Mouse (Mus musculus) kidney, embryonic 15.5 days (tissue): ENCODE data around the gene Hist1h1c. TPM values are rescaled to one million over a fixed set of nuclear protein-coding genes. Genes with fewer than 3 reads are reported as not detected.
"Not testable (repeated sequence)": the region's sequence is repeated elsewhere in the genome, so short reads cannot be mapped to it uniquely, and the experiment has no call there.

Experiments
- ATAC-seq: fragments of 200-750 bp; cut with Nextera tagmentation; replicated peaks from 2 replicates; pipeline ENCODE4 v1.8.0; 2017; ENCODE audit warnings: moderate TSS enrichment; ENCODE audit not compliant: low FRiP score
- H3K27ac ChIP-seq: fragments of 300-500 bp; sonication (generic); 2 replicates; pipeline ENCODE4 v1.5.1; 2015; ENCODE audit warnings: mild to moderate bottlenecking, inconsistent platforms
- H3K27me3 ChIP-seq: fragments of 300-500 bp; sonication (generic); 2 replicates; pipeline ENCODE4 v1.6.1; 2015; ENCODE audit warnings: inconsistent platforms
- H3K36me3 ChIP-seq: fragments of 300-500 bp; sonication (generic); 2 replicates; pipeline ENCODE4 v1.6.1; 2015; ENCODE audit warnings: inconsistent platforms
- H3K4me1 ChIP-seq: fragments of 300-500 bp; sonication (generic); 2 replicates; pipeline ENCODE4 v1.6.1; 2015; ENCODE audit warnings: inconsistent platforms
- H3K4me2 ChIP-seq: fragments of 300-500 bp; sonication (generic); 2 replicates; pipeline ENCODE4 v1.6.1; 2015; ENCODE audit warnings: moderate library complexity, mild to moderate bottlenecking, inconsistent platforms
- H3K4me3 ChIP-seq: fragments of 300-500 bp; sonication (generic); replicated peaks from 2 replicates; pipeline ENCODE4 v1.5.1; 2015; ENCODE audit warnings: mild to moderate bottlenecking, inconsistent platforms
- H3K9ac ChIP-seq: fragments of 300-500 bp; sonication (generic); 2 replicates; pipeline ENCODE4 v1.6.1; 2015; ENCODE audit warnings: mild to moderate bottlenecking, inconsistent platforms
- H3K9me3 ChIP-seq: fragments of 300-500 bp; sonication (generic); replicated peaks from 2 replicates; pipeline ENCODE4 v1.6.1; 2016; ENCODE audit warnings: inconsistent platforms
- WGBS: fragments of 180-500 bp; shearing (Covaris S2); methylation state at CpG from one replicate; pipeline ENCODE4 v1.1.7; 2015; ENCODE audit warnings: mixed read lengths; 5-methylcytosine and 5-hydroxymethylcytosine counted together
- polyA plus RNA-seq: library from polyadenylated mRNA; unstranded; fragments of >200 nt; fragmentation: Nextera tagmentation; extraction: Ambion mirVana; gene quantifications from 2 replicates; pipeline ENCODE4 v1.2.1, GENCODE M21; 2015

The Hist1h1c gene
- polyA plus RNA-seq, 1 experiment from 2014 or later, result 24.1 TPM

GRCm38 (mm10) chr13:23759916-23760239 is 21.3 kb downstream of the Hist1h1c start:
- no peak for ATAC-seq
- H3K9ac ChIP-seq, result peak overlapping the region; percentile 54
- 72% methylated on average over 1 of the region's 1 CpGs for WGBS
- no peaks in the 10 kb centered on the region for H3K9me3 ChIP-seq
- peaks cover 31% of the 10 kb centered on the region for H3K4me1 ChIP-seq
- H3K36me3 ChIP-seq, result no peaks in the 10 kb centered on the region
- H3K4me3 ChIP-seq, result peak overlapping the region; percentile 61
- H3K27ac ChIP-seq, result peak overlapping the region; percentile 98
- no peaks in the 10 kb centered on the region for H3K27me3 ChIP-seq
- H3K4me2 ChIP-seq, result peak overlapping the region; percentile 85

- WGBS, result 1% methylated on average over 25 of the region's 27 CpGs
- H3K9ac ChIP-seq, result peak overlapping the region; percentile 54
- no peak for ATAC-seq
- H3K27ac ChIP-seq, result peak overlapping the region; percentile 98
- H3K9me3 ChIP-seq, result no peaks in the 10 kb centered on the region
- peak overlapping the region; percentile 61 for H3K4me3 ChIP-seq
- peaks cover 32% of the 10 kb centered on the region for H3K4me1 ChIP-seq
- H3K27me3 ChIP-seq, result no peaks in the 10 kb centered on the region
- peak overlapping the region; percentile 85 for H3K4me2 ChIP-seq
- H3K36me3 ChIP-seq, result no peaks in the 10 kb centered on the region
Observed at GRCm38 (mm10) chr13:23760240-23760971, 21.8 kb downstream of the Hist1h1c start.

GRCm38 (mm10) chr13:23760972-23761864 is 22.6 kb downstream of the Hist1h1c start, which contains the start of gene Hist1h4a:
TSS of gene Hist1h4a (minus strand) at chr13:23761230.
- Histone ChIP-seq H3K4me1 (peaks cover 32% of the 10 kb centered on the region), H3K9me3 (no peaks in the 10 kb centered on the region), H3K9ac (peak within 1 kb of the TSS; percentile 61), H3K27me3 (no peaks in the 10 kb centered on the region), H3K36me3 (no peaks in the 10 kb centered on the region), H3K4me3 (peak within 1 kb of the TSS; percentile 61), H3K4me2 (peak within 1 kb of the TSS; percentile 85), H3K27ac (peak within 1 kb of the TSS; percentile 98)
- ATAC-seq, result peak; percentile 76
- under 1% methylated on average over 67 of the region's 72 CpGs for WGBS

- H3K4me2 ChIP-seq, result peak within 1 kb of the TSS; percentile 85
- WGBS, result under 1% methylated on average over 31 of the region's 52 CpGs
Observed at GRCm38 (mm10) chr13:23761871-23762821, 23.5 kb downstream of the Hist1h1c start, which contains the start of gene Hist1h3a. TSS of gene Hist1h3a (minus strand) at chr13:23762386.

GRCm38 (mm10) chr13:23763242-23763585 is 24.6 kb downstream of the Hist1h1c start:
- peak overlapping the region; percentile 48; the same call in 1 of the 2 replicates for H3K9ac ChIP-seq
- ATAC-seq, result no peak
- WGBS, result under 1% methylated on average over 10 of the region's 10 CpGs
- H3K36me3 ChIP-seq, result no peaks in the 10 kb centered on the region
- H3K4me3 ChIP-seq, result peak overlapping the region; percentile 61
- no peaks in the 10 kb centered on the region for H3K9me3 ChIP-seq
- no peaks in the 10 kb centered on the region for H3K27me3 ChIP-seq
- H3K4me2 ChIP-seq, result peak overlapping the region; percentile 85
- peak overlapping the region; percentile 98 for H3K27ac ChIP-seq
- H3K4me1 ChIP-seq, result peaks cover 27% of the 10 kb centered on the region

More at GRCm38 (mm10) chr13:23761871-23762821, 23.5 kb downstream of the Hist1h1c start, which contains the start of gene Hist1h3a:
- H3K9me3 ChIP-seq, H3K27me3 ChIP-seq, H3K36me3 ChIP-seq: not testable (repeated sequence)
- H3K9ac ChIP-seq, result peak within 1 kb of the TSS; percentile 61
- peaks cover 32% of the 10 kb centered on the region for H3K4me1 ChIP-seq
- peak within 1 kb of the TSS; percentile 61 for H3K4me3 ChIP-seq
- ATAC-seq, result peak; percentile 67
- H3K27ac ChIP-seq, result peak within 1 kb of the TSS; percentile 98

GRCm38 (mm10) chr13:23763586-23764323 is 25.1 kb downstream of the Hist1h1c start, which contains the start of gene Hist1h1a:
TSS of gene Hist1h1a (plus strand) at chr13:23763666.
- Histone ChIP-seq H3K27ac (peak within 1 kb of the TSS; percentile 98), H3K4me3 (peak within 1 kb of the TSS; percentile 61), H3K36me3 (no peaks in the 10 kb centered on the region), H3K4me1 (peaks cover 27% of the 10 kb centered on the region), H3K9ac (peak within 1 kb of the TSS; percentile 76), H3K9me3 (no peaks in the 10 kb centered on the region), H3K27me3 (no peaks in the 10 kb centered on the region), H3K4me2 (peak within 1 kb of the TSS; percentile 85)
- peak; percentile 74 for ATAC-seq
- 4% methylated on average over 34 of the region's 34 CpGs for WGBS

GRCm38 (mm10) chr13:23764324-23765171 is 25.9 kb downstream of the Hist1h1c start:
- WGBS, result 38% methylated on average over 12 of the region's 12 CpGs
- Histone ChIP-seq H3K27ac (peak overlapping the region; percentile 98), H3K4me2 (peak overlapping the region; percentile 85), H3K9me3 (no peaks in the 10 kb centered on the region), H3K36me3 (no peaks in the 10 kb centered on the region), H3K4me3 (peak overlapping the region; percentile 61), H3K9ac (peak overlapping the region; percentile 76), H3K4me1 (peaks cover 27% of the 10 kb centered on the region), H3K27me3 (no peaks in the 10 kb centered on the region)
- ATAC-seq, result no peak

- Histone ChIP-seq H3K9me3 (no peaks in the 10 kb centered on the region), H3K4me3 (no peak overlapping the region), H3K4me2 (no peak overlapping the region), H3K4me1 (peaks cover 23% of the 10 kb centered on the region), H3K36me3 (no peaks in the 10 kb centered on the region), H3K27ac (peak overlapping the region; percentile 30; the same call in 1 of the 2 replicates), H3K9ac (no peak overlapping the region), H3K27me3 (no peaks in the 10 kb centered on the region)
- WGBS, result 63% methylated on average over 1 of the region's 1 CpGs
- no peak for ATAC-seq
Observed at GRCm38 (mm10) chr13:23765172-23765513, 26.5 kb downstream of the Hist1h1c start.

GRCm38 (mm10) chr13:23766772-23767171 is 28.2 kb downstream of the Hist1h1c start:
- Histone ChIP-seq H3K4me2 (no peak overlapping the region), H3K9me3 (no peaks in the 10 kb centered on the region), H3K9ac (no peak overlapping the region), H3K27me3 (no peaks in the 10 kb centered on the region), H3K4me1 (peaks cover 18% of the 10 kb centered on the region), H3K36me3 (no peaks in the 10 kb centered on the region), H3K4me3 (no peak overlapping the region), H3K27ac (no peak overlapping the region)
- ATAC-seq, result no peak

- Histone ChIP-seq H3K27me3 (no peaks in the 10 kb centered on the region), H3K4me1 (peaks cover 18% of the 10 kb centered on the region), H3K4me3 (no peak overlapping the region), H3K9ac (no peak overlapping the region), H3K4me2 (no peak overlapping the region), H3K9me3 (no peaks in the 10 kb centered on the region), H3K36me3 (no peaks in the 10 kb centered on the region), H3K27ac (no peak overlapping the region)
- ATAC-seq, result no peak
- WGBS, result 52% methylated on average over 5 of the region's 5 CpGs
Observed at GRCm38 (mm10) chr13:23768834-23769397, 30.3 kb downstream of the Hist1h1c start.
